Mouse (Mus musculus) midbrain, embryonic 16.5 days (tissue): Measurements from ENCODE around the gene Ugt1a8. TPM values are rescaled to one million over a fixed set of nuclear protein-coding genes. Genes with fewer than 3 reads are reported as not detected.

ENCODE experiments used
- ATAC-seq: fragments of 200-750 bp; cut with Nextera tagmentation; 2 replicates; pipeline ENCODE4 v1.8.0; 2017; ENCODE audit warnings: moderate TSS enrichment
- H3K27ac ChIP-seq: fragments of 300-500 bp; sonication (generic); 2 replicates; pipeline ENCODE4 v1.5.1; 2014; ENCODE audit warnings: mild to moderate bottlenecking, low read length, mixed read lengths
- H3K27me3 ChIP-seq: fragments of 300-500 bp; sonication (generic); 2 replicates; pipeline ENCODE4 v1.6.1; 2014; ENCODE audit warnings: low read depth, low read length, mixed read lengths; ENCODE audit not compliant: control insufficient read depth, insufficient read depth
- H3K36me3 ChIP-seq: fragments of 300-500 bp; sonication (generic); 2 replicates; pipeline ENCODE4 v1.6.1; 2014; ENCODE audit warnings: mild to moderate bottlenecking, low read length, moderate library complexity, mixed read lengths; ENCODE audit not compliant: control insufficient read depth, insufficient read depth
- H3K4me1 ChIP-seq: fragments of 300-500 bp; sonication (generic); 2 replicates; pipeline ENCODE4 v1.6.1; 2014; ENCODE audit warnings: mild to moderate bottlenecking, low read length, mixed read lengths; ENCODE audit not compliant: control insufficient read depth, insufficient read depth
- H3K4me2 ChIP-seq: fragments of 300-500 bp; sonication (generic); 2 replicates; pipeline ENCODE4 v1.6.1; 2014; ENCODE audit warnings: mild to moderate bottlenecking, low read length, mixed read lengths
- H3K4me3 ChIP-seq: fragments of 300-500 bp; sonication (generic); 2 replicates; pipeline ENCODE4 v1.5.1; 2014; ENCODE audit warnings: low read depth, mild to moderate bottlenecking, low read length, moderate library complexity, mixed read lengths
- H3K9ac ChIP-seq: fragments of 300-500 bp; sonication (generic); 2 replicates; pipeline ENCODE4 v1.6.1; 2014; ENCODE audit warnings: low read depth, low read length, mixed read lengths
- H3K9me3 ChIP-seq: fragments of 300-500 bp; sonication (generic); replicated peaks from 2 replicates; pipeline ENCODE4 v1.6.1; 2014; ENCODE audit warnings: mild to moderate bottlenecking, low read length, mixed read lengths; ENCODE audit not compliant: control insufficient read depth, poor library complexity, severe bottlenecking
- WGBS: fragments of 180-500 bp; shearing (Covaris S2); extraction: QIAGEN DNeasy Blood & Tissue Kit; methylation state at CpG from one replicate; pipeline ENCODE4 v1.1.7; 2014; 5-methylcytosine and 5-hydroxymethylcytosine counted together
- polyA plus RNA-seq: library from polyadenylated mRNA; unstranded; fragments of >200 nt; fragmentation: Nextera tagmentation; extraction: Ambion mirVana; gene quantifications from 2 replicates; pipeline ENCODE4 v1.2.1, GENCODE M21; 2015

The Ugt1a8 gene
- polyA plus RNA-seq, 1 experiment from 2014 or later, result not detected

DNA sequence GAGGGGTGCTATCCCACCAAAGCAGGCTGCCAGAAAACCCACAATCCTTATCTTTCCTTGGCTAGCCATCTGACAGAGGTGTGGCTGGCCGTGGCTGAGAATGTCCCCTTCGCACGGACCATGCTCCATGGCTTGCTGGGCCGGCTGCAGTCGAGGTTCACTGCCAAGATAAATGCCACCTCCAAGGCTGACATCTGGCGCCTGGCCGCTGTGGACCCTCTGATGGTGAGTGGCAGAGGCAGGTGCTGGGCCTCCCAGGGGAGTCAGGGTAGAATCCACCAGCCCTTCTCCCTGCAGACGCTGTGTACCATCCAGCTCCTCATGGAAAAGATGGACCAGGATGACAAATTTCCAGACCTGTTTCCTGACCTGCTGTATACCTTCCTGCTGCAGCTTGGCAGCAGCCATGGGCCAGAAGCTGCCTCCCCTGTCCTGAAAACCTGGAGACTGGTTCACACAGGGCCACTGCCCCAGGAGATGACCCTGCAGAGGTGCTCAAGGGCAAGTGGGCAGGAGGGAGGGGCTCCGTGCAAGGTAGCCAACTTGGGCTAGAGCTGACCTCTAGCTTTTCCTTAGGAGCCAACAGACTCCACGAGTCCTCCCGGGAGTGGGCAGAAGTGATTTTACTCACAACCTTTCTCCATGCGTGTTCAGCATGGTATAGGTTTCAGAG, 167.3 kb downstream of the Ugt1a8 start:
- peaks cover 62% of the 10 kb centered on the region for H3K9me3 ChIP-seq

DNA sequence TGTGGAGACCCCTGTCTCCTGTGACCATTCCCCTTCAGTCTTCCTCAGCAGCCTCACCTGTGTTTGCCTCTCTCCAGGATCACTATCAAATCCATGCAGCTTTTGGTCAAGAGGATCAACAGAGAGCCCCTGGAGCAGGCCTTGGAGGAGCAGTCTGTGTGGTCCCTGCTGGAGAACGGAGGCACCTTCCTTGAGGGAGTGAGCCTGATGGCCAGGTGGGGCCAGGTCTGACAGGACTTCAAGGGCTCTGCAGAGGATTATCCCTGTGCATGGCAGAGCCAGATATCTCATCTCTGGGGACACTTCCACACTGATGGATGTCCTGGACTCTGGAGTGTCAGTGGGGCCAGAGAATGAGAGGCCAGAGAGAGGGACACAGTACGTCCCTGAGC, 167.8 kb downstream of the Ugt1a8 start:
- ATAC-seq, result no peak
- H3K27ac ChIP-seq, result no peak overlapping the region
- H3K9me3 ChIP-seq, result peaks cover 57% of the 10 kb centered on the region
- WGBS, result 55% methylated on average over 2 of the region's 2 CpGs
- no peak overlapping the region for H3K4me3 ChIP-seq
- no peak overlapping the region for H3K4me2 ChIP-seq
- no peaks in the 10 kb centered on the region for H3K4me1 ChIP-seq
- peaks cover 8% of the 10 kb centered on the region for H3K36me3 ChIP-seq
- H3K27me3 ChIP-seq, result no peaks in the 10 kb centered on the region
- H3K9ac ChIP-seq, result no peak overlapping the region

More for the DNA sequence above, 167.3 kb downstream of the Ugt1a8 start:
- ATAC-seq, result no peak
- WGBS, result 88% methylated on average over 12 of the region's 12 CpGs
- Histone ChIP-seq H3K4me1 (no peaks in the 10 kb centered on the region), H3K4me3 (no peak overlapping the region), H3K9ac (no peak overlapping the region), H3K4me2 (no peak overlapping the region), H3K36me3 (peaks cover 3% of the 10 kb centered on the region), H3K27me3 (no peaks in the 10 kb centered on the region), H3K27ac (no peak overlapping the region)

DNA sequence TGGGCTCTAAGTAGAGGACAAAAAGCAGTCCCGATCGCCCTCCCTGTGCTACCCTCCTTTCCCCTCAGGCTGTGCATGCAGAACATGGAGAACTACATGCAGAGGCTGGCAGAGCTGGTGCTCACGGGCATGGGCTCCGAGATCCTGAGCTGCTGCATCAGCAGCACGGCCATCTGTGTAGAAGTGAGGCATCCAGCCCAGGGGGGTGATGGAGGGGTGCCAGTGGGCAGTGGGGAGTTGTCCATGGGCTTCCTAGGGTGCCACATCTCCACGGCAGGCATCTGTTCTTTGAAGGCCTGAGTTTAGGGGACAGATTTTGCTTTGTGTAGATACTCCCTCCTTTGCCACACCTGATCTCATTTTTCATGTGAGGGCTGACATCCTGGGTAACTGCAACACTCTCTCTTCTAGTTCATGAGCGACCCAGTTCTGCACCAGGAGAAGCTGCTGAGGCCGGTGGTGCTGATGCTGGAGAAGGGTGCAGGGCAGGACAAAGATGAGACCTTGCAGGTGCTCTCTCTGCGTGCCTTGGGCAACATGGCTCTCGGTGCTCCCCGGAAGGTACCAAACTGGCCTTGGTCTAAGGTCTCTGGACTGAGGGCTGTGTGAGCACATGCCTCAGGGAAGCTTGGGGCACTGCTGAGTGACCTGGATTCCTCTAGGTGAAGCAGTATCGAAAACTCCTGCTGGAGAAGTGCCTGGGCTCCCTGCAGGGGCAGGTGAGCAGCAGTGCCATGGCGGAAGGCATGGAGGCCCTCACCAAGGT, 168.6 kb downstream of the Ugt1a8 start:
- H3K4me3 ChIP-seq, result no peak overlapping the region
- ATAC-seq, result no peak
- 82% methylated on average over 13 of the region's 13 CpGs for WGBS
- no peaks in the 10 kb centered on the region for H3K4me1 ChIP-seq
- H3K4me2 ChIP-seq, result no peak overlapping the region
- H3K27ac ChIP-seq, result no peak overlapping the region
- peaks cover 50% of the 10 kb centered on the region for H3K9me3 ChIP-seq
- peaks cover 10% of the 10 kb centered on the region for H3K36me3 ChIP-seq
- no peak overlapping the region for H3K9ac ChIP-seq
- no peaks in the 10 kb centered on the region for H3K27me3 ChIP-seq

DNA sequence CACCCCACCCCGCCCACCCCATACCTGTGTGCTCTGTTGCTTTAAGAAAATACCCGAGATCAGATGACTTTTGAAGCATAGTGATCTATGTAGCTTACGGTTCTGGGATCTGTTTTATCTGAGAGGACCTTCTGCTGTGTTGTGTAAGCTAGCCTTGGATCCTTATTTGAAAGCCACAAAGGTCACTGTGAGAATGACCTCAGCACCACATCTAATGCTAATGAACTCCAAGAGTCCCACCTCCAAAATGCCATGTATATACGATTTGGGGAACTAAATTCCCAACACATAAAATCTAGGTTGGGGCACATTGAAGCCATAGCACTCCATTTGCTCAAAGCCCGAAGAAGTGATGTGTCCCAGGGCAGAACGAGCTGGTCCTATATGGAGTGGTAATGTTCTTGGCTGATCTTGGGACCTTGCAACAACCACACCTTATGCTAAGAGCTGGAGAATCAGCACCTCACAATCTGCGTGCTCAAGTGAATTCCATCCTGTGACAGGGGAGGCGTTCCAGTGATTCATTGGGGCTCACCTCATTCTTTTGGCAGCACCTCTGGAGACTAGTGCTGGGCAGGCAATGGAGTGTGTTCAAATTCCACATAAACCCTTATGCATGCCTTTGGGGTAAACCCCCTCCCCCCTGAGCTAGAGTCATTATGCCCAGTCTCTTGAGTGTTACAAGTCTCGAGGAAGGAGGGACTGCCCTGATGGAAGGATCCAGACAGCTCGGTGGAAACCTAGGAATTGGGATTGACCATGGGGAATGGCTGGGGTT, 169.5 kb downstream of the Ugt1a8 start:
- Histone ChIP-seq H3K27me3 (no peaks in the 10 kb centered on the region), H3K9me3 (peaks cover 44% of the 10 kb centered on the region), H3K9ac (no peak overlapping the region), H3K4me1 (no peaks in the 10 kb centered on the region), H3K36me3 (peaks cover 17% of the 10 kb centered on the region), H3K4me2 (no peak overlapping the region), H3K4me3 (no peak overlapping the region), H3K27ac (no peak overlapping the region)
- 80% methylated on average over 10 of the region's 10 CpGs for WGBS
- no peak for ATAC-seq

DNA sequence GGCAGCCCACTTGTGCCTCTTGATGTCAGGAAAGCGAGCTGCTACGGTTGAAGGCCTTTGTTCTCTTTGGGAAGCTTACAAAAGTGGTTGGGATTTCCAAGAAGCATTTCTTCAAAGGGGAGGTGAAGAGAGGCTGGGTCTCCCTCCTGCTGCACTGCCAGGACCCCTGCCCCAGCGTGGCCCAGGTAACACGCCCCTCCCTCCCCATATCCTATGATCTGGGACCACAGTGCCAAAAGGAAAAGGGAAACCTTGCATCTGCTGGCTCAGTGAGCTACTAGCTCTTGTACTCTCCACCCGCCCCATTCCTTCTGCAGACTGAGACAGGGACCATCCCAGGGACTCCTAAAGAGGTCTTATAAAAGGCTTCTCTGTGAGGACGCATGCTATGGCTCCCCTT, 170.1 kb downstream of the Ugt1a8 start:
- H3K27me3 ChIP-seq, result no peaks in the 10 kb centered on the region
- H3K4me2 ChIP-seq, result no peak overlapping the region
- peaks cover 23% of the 10 kb centered on the region for H3K36me3 ChIP-seq
- H3K4me3 ChIP-seq, result no peak overlapping the region
- ATAC-seq, result no peak
- no peak overlapping the region for H3K27ac ChIP-seq
- no peaks in the 10 kb centered on the region for H3K4me1 ChIP-seq
- no peak overlapping the region for H3K9ac ChIP-seq
- WGBS, result 79% methylated on average over 6 of the region's 6 CpGs
- H3K9me3 ChIP-seq, result peaks cover 38% of the 10 kb centered on the region

DNA sequence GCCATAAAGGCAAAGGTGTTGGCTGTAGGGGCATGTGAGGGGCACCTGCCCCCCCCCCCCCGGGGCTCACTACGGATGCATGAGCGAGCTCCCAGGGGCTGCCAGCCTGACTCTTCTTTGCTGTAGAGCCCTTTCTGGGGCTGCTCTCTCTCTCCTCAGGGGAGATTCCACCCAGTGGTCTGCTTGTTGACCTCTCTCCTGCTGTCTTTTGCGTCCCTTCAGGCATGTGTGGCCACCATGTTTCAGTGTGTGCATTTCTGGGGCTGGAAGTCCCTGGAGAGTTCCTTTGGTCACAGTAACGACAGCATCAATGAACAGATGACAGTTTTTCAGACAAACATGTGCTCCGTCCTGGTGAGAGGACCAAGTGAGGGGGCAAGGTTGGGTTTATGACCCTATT, 170.7 kb downstream of the Ugt1a8 start:
- no peak for ATAC-seq
- no peaks in the 10 kb centered on the region for H3K27me3 ChIP-seq
- no peak overlapping the region for H3K9ac ChIP-seq
- no peak overlapping the region for H3K4me3 ChIP-seq
- peaks cover 30% of the 10 kb centered on the region for H3K36me3 ChIP-seq
- H3K9me3 ChIP-seq, result peaks cover 34% of the 10 kb centered on the region
- no peaks in the 10 kb centered on the region for H3K4me1 ChIP-seq
- H3K27ac ChIP-seq, result no peak overlapping the region
- no peak overlapping the region for H3K4me2 ChIP-seq
- 71% methylated on average over 6 of the region's 6 CpGs for WGBS

DNA sequence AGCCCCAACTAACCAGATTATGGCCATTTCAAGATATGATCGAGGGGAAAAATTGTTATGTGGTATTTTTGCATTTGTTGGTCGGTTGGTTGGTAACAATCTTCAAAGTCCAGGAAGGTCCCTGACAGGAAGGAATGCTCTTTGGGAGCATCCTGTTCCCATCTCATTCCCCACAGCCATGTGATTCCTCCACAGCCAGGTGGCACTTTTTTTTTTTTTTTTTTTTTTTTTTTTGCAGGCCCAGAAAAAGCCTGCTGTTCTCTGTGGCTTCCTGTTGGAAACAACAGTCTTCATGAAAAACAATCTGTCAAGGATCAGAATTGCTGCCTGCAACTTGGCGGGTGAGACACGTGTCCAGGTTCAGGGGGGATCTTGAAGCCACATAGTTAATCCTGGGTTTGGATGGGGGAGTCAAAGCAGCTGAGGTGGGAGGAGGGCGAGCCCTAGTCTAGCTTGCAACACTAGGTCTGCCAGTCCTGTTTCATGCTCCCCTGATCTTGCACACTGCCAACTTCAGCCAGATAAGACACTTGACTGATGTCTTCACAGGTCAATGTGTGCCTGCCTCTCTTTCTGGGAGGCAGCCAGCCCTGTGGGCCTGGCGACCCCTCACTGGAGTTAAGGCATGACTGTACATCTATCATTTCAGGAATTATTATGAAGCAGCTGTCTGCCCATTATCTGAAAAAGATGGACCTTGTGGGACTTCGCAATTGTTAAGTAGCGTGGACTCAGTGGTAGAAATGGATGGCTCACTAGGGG, 171.4 kb downstream of the Ugt1a8 start:
- H3K36me3 ChIP-seq, result peaks cover 37% of the 10 kb centered on the region
- H3K27me3 ChIP-seq, result no peaks in the 10 kb centered on the region
- H3K9me3 ChIP-seq, result peaks cover 34% of the 10 kb centered on the region
- no peak overlapping the region for H3K9ac ChIP-seq
- peak; percentile 3; the same call in 1 of the 2 replicates for ATAC-seq
- H3K4me1 ChIP-seq, result no peaks in the 10 kb centered on the region
- 82% methylated on average over 8 of the region's 8 CpGs for WGBS
- H3K4me2 ChIP-seq, result no peak overlapping the region
- H3K4me3 ChIP-seq, result no peak overlapping the region
- no peak overlapping the region for H3K27ac ChIP-seq

DNA sequence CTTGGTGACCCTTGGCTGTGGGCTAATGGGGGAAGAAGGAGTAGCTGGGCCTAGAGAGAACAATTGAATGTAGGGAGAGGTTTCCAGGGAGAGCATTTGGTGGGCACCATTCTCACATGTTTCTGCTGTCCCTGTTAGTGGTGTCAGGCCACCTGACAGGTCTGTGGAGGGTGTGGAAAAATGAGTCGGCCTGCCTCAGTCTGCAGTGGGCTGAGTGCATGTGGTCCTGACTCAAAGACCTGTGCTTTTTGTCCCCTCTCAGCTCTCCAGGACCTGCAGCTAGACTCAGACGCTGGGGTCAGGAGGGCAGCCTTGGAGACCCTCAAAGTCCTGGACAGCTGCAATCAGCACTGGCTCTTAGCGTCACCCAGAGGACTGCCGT, 172.0 kb downstream of the Ugt1a8 start:
- Histone ChIP-seq H3K4me3 (no peak overlapping the region), H3K27ac (no peak overlapping the region), H3K4me2 (no peak overlapping the region), H3K4me1 (no peaks in the 10 kb centered on the region), H3K9ac (no peak overlapping the region), H3K9me3 (peaks cover 30% of the 10 kb centered on the region), H3K36me3 (peaks cover 43% of the 10 kb centered on the region), H3K27me3 (no peaks in the 10 kb centered on the region)
- peak; percentile 3; the same call in 1 of the 2 replicates for ATAC-seq
- WGBS, result 74% methylated on average over 4 of the region's 4 CpGs
